Mouse (Mus musculus): ENCODE data around the gene Nphs1.

- TF ChIP-seq POLR2A (IDR thresholded peaks at IDR 0.05; ENCODE audit: low read depth, low read length) (peak; percentile 25; the same call in 1 of the 2 replicates), CTCF (IDR thresholded peaks at IDR 0.05; ENCODE audit: extremely low read depth, insufficient read depth, insufficient read length, insufficient replicate concordance) (no peak)
Observed at GRCm38 (mm10) chr7:30413596-30413995, 44.5 kb upstream of the Nphs1 start, which contains the start of gene Tyrobp.
